Mouse (Mus musculus) testis, adult 2 months (tissue): ENCODE measurements around the gene Asic1.

ENCODE experiments used
- CTCF ChIP-seq: fragments of 200-500 bp; IDR thresholded peaks from 2 replicates; pipeline ENCODE4 v1.5.1; 2012; ENCODE audit warnings: low read depth, mild to moderate bottlenecking, inconsistent platforms, low read length, moderate library complexity; ENCODE audit not compliant: control insufficient read depth, insufficient read depth, insufficient replicate concordance
- POLR2A ChIP-seq: fragments of 200-500 bp; IDR thresholded peaks from 2 replicates; pipeline ENCODE4 v1.6.1; 2012; ENCODE audit warnings: low read depth, mild to moderate bottlenecking, inconsistent platforms, low read length, moderate library complexity; ENCODE audit not compliant: control insufficient read depth

- TF ChIP-seq CTCF (peak; percentile 87), POLR2A (no peak)
Measured at GRCm38 (mm10) chr15:99668881-99669280, 1.3 kb upstream of the Asic1 start.
